Mouse (Mus musculus): ENCODE measurements around the gene Rgl2.
"Not testable (repeated sequence)": the region's sequence is repeated elsewhere in the genome, so short reads cannot be mapped to it uniquely, and the experiment has no call there.

Rgl2 gene

GRCm38 (mm10) chr17:33948905-33949537, 19.7 kb downstream of the Rgl2 start:
- DNase-seq (ENCODE audit: low spot score): no peak

GRCm38 (mm10) chr17:33950131-33950625, 20.8 kb downstream of the Rgl2 start:
- DNase-seq (ENCODE audit: low spot score): no peak

DNA sequence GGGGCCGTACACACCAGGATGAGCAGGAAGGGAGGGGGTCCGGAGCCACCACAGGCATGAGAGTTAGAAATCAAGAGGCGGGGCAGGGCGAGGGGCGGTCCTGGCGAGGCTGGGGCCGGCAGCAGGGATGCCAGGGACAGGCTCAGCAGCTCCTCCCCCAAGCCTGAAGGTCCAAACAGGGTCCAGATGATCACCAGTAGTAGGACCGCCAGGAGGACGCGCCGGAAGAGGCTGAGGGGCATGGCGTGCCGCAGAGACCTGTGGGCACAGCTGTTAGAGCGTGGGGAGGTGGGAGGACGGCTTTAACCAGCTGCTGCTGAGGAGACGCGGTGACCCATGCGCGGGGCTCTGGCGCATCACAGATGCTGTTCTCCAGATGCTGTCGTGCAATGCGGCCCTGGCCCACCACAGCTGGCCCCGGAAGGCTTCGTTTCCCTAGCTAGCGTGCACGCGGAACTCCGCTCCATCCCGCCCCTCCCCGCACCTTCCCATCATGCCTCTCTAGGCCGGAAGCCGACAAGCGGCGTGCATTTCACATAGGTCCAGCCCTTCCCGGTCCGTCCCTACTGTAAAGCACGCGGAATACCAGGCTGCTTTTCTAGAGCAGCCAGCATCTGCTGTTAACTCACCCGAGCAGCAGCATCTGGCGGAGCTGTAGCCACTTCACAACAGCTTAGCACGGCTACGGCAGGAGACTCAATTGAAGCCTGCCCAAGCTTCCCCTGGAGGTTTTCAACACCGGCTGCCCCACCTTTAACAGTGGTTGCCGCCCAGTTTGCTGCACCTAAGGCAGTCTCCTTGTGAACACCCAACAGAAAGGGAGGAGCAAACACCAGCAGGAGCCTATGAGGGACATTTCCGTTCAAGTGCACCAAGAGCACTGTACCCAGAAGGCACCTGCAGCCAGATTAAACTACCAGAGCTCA, 21.9 kb downstream of the Rgl2 start, which contains the start of gene B3galt4:
Gene B3galt4, minus strand, starts transcription at position 468 of the 926 bp plus-strand sequence.
- DNase-seq (ENCODE audit: low spot score): peak; percentile 69

DNA sequence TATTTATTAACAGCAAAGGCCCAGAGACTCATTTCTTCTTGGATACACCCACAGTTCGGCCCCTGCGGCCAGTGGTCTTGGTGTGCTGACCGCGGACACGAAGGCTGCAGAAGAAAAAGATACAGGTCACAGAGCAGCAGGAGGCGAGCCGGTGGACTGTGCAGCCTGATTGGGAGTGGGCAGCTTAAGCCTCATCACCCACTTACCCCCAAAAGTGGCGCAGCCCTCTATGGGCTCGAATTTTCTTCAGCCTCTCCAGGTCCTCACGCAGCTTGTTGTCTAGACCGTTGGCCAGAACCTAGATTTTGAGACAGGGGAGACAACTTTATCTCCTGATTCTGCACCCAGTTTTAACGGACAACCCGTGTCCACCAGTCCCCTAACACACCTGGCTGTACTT, 22.7 kb downstream of the Rgl2 start:
- not testable (repeated sequence) for DNase-seq (ENCODE audit: low spot score)

DNA sequence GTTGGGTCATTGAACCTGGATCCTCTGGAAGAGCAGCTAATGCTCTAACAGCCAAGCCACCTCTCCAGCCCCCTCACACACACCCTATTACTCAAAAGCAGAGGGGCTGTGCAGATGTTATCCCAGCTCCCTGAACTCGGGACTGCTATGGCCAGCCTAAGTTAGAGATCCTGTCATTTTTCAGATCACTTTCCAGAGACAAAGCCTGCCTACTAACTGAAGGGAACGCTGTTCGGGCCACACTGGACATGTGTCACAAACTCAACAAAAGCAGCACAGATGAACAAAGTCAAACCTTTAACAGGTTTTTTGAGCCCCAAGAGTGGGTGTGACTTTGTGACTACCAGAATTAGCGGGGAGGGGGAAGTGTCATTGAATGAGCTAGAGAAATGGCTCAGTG, 23.5 kb downstream of the Rgl2 start:
- DNase-seq (ENCODE audit: low spot score): no peak

GRCm38 (mm10) chr17:33953310-33953709, 24.0 kb downstream of the Rgl2 start:
- DNase-seq (ENCODE audit: low spot score): no peak

DNA sequence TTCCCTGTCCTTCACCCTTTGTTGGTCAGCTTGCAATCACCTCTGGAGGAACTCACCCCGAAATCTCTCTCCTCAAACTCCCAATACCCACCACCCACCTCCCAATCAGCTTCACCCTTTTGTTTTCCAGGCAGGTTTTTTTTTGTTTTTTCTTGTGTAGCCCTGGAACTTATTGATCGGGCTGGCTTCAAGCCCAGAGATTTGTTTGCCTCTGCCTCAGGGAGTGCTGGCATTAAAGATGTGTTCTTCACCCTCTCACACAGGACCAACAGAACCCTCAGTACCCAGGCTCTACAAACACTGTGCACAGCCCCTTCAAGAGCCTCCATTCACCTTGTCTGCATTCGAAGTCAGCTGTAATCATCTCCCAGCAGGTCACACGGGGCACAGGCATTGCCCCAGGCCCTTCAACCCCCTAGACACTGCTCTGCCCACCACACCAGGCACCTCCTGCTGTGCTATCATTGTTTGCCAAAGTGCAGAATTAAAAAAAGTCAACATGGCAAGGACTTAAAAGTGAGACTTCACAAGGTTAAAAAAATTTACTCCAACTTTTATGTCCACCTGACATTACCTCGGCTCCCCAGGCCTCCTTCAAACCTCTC, 24.7 kb downstream of the Rgl2 start:
- DNase-seq (ENCODE audit: low spot score): no peak

GRCm38 (mm10) chr17:33954646-33955554, 25.6 kb downstream of the Rgl2 start:
- no peak for DNase-seq (ENCODE audit: low spot score)

GRCm38 (mm10) chr17:33955555-33956214, 26.3 kb downstream of the Rgl2 start, which contains the start of the genes Vps52 and Rps18:
Vps52 (plus strand) TSS chr17:33955812.
Rps18 (minus strand) TSS chr17:33956001.
- DNase-seq (ENCODE audit: low spot score): peak; percentile 95

- DNase-seq (ENCODE audit: low spot score): no peak
These were observed 27.0 kb downstream of the Rgl2 start for GRCm38 (mm10) chr17:33956336-33956735.

GRCm38 (mm10) chr17:33957493-33957892, 28.1 kb downstream of the Rgl2 start:
- DNase-seq (ENCODE audit: low spot score): no peak

DNA sequence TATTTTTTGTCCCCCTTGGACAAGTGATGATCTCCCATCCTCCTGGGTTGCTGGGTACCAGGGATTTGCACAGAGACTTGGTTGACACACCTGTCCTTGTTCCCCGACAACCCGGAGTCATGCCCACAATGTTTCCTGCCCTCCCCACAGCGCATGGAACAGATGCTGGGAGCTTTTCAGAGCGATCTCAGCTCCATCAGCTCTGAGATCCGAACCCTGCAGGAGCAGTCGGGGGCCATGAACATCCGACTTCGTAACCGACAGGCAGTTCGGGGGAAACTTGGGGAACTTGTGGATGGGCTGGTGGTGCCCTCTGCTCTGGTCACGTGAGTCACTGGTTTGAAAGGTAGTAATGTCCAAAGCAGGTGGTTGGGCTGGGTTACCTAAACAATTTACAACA, 29.1 kb downstream of the Rgl2 start:
- no peak for DNase-seq (ENCODE audit: low spot score)

GRCm38 (mm10) chr17:33959135-33959534, 29.8 kb downstream of the Rgl2 start:
- no peak for DNase-seq (ENCODE audit: low spot score)

- no peak for DNase-seq (ENCODE audit: low spot score)
These were observed 30.6 kb downstream of the Rgl2 start for GRCm38 (mm10) chr17:33959948-33960347.

- no peak for DNase-seq (ENCODE audit: low spot score)
These were observed 33.5 kb downstream of the Rgl2 start for GRCm38 (mm10) chr17:33962876-33963275.

DNA sequence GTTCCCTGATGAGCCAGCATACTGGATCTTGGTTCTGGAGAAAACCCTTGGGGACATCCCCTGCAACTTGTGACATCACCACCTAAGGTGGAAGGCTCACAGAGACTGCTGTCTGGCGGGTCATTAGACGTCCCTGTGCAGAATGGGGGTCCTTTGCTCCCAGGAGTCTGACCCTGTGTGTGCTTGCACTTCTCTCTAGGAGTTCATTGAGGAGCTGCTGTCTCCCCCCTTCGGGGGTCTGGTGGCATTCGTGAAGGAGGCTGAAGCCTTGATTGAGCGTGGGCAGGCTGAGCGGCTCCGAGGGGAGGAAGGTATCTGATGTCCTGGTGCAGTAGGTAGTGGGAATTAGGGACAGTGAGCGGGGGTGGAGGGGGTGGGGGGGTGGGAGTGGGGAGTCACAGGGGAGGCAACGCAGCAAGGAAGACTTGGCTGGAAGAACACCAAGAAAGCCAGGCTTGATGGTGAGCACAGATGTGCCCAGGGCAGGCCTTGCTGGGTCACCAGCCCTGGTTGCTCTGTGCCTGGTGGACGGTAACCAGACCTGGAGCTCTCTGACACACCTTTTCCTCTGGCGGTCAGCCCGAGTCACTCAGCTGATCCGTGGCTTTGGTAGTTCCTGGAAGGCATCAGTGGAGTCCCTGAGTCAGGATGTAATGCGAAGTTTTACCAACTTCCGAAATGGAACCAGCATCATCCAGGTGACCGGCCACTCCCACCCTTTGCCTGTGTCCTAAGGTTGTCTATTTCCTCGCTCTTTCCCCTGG, 35.9 kb downstream of the Rgl2 start:
- no peak for DNase-seq (ENCODE audit: low spot score)

DNA sequence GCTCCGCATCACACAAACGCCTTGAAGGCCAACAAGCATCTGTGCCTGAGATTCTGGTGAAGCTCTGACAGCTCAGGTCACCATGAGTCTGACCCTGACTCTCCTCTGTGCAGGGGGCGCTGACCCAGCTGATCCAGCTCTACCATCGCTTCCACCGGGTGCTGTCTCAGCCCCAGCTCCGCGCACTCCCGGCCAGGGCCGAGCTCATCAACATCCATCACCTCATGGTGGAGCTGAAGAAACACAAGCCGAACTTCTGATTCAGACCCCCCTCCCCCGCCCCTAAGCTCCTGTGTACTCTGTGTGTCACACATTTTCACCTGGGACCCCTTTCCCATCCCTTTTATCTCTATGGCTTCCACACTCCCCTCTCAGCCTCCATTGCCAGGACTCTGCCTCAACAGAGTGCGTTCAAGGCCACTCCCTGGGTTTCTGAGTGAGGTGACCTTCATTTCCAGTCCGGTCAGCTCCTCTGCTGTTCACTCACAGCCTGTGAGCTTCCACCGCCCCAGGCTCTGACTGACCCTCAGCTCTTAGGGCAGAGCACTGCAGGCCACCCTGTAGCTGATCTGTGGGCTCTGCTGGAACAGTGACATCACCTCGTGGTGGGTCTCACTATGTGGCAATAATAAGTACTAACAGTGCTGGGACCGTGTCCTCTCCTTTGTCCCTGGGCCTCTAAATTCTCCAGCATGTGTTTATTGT, 36.7 kb downstream of the Rgl2 start:
- no peak for DNase-seq (ENCODE audit: low spot score)

- DNase-seq (ENCODE audit: low spot score): peak; percentile 63
These were observed 39.1 kb downstream of the Rgl2 start for GRCm38 (mm10) chr17:33968489-33968888.

- DNase-seq (ENCODE audit: low spot score): no peak
These were observed 39.6 kb downstream of the Rgl2 start for GRCm38 (mm10) chr17:33968927-33969326.

All from ovary, postnatal 14 days (tissue).